Mouse (Mus musculus) kidney, embryonic 15.5 days (tissue): ENCODE results near the gene Orc1. TPM values are rescaled to one million over a fixed set of nuclear protein-coding genes. Genes with fewer than 3 reads are reported as not detected.

Experiments used
- ATAC-seq: fragments of 200-750 bp; cut with Nextera tagmentation; replicated peaks from 2 replicates; pipeline ENCODE4 v1.8.0; 2017; ENCODE audit warnings: moderate TSS enrichment; ENCODE audit not compliant: low FRiP score
- H3K27ac ChIP-seq: fragments of 300-500 bp; sonication (generic); 2 replicates; pipeline ENCODE4 v1.5.1; 2015; ENCODE audit warnings: mild to moderate bottlenecking, inconsistent platforms
- H3K27me3 ChIP-seq: fragments of 300-500 bp; sonication (generic); 2 replicates; pipeline ENCODE4 v1.6.1; 2015; ENCODE audit warnings: inconsistent platforms
- H3K36me3 ChIP-seq: fragments of 300-500 bp; sonication (generic); 2 replicates; pipeline ENCODE4 v1.6.1; 2015; ENCODE audit warnings: inconsistent platforms
- H3K4me1 ChIP-seq: fragments of 300-500 bp; sonication (generic); 2 replicates; pipeline ENCODE4 v1.6.1; 2015; ENCODE audit warnings: inconsistent platforms
- H3K4me2 ChIP-seq: fragments of 300-500 bp; sonication (generic); 2 replicates; pipeline ENCODE4 v1.6.1; 2015; ENCODE audit warnings: moderate library complexity, mild to moderate bottlenecking, inconsistent platforms
- H3K4me3 ChIP-seq: fragments of 300-500 bp; sonication (generic); replicated peaks from 2 replicates; pipeline ENCODE4 v1.5.1; 2015; ENCODE audit warnings: mild to moderate bottlenecking, inconsistent platforms
- H3K9ac ChIP-seq: fragments of 300-500 bp; sonication (generic); 2 replicates; pipeline ENCODE4 v1.6.1; 2015; ENCODE audit warnings: mild to moderate bottlenecking, inconsistent platforms
- H3K9me3 ChIP-seq: fragments of 300-500 bp; sonication (generic); replicated peaks from 2 replicates; pipeline ENCODE4 v1.6.1; 2016; ENCODE audit warnings: inconsistent platforms
- WGBS: fragments of 180-500 bp; shearing (Covaris S2); methylation state at CpG from one replicate; pipeline ENCODE4 v1.1.7; 2015; ENCODE audit warnings: mixed read lengths; 5-methylcytosine and 5-hydroxymethylcytosine counted together
- polyA plus RNA-seq: library from polyadenylated mRNA; unstranded; fragments of >200 nt; fragmentation: Nextera tagmentation; extraction: Ambion mirVana; gene quantifications from 2 replicates; pipeline ENCODE4 v1.2.1, GENCODE M21; 2015

Orc1 gene
- polyA plus RNA-seq, 1 experiment from 2014 or later = 10.7 TPM

GRCm38 (mm10) chr4:108638752-108639151 lies 59.5 kb downstream of the Orc1 start:
- Histone ChIP-seq H3K9me3 (no peaks in the 10 kb centered on the region), H3K4me2 (no peak overlapping the region), H3K4me1 (no peaks in the 10 kb centered on the region), H3K27me3 (no peaks in the 10 kb centered on the region), H3K36me3 (peaks cover 83% of the 10 kb centered on the region), H3K4me3 (no peak overlapping the region), H3K9ac (no peak overlapping the region), H3K27ac (no peak overlapping the region)
- WGBS = 75% methylated on average over 5 of the region's 5 CpGs
- no peak for ATAC-seq

- WGBS = 69% methylated on average over 2 of the region's 2 CpGs
- no peak for ATAC-seq
Observed at GRCm38 (mm10) chr4:108664407-108664806, 85.2 kb downstream of the Orc1 start.

More at GRCm38 (mm10) chr4:108664407-108664806, 85.2 kb downstream of the Orc1 start:
- no peak overlapping the region for H3K4me3 ChIP-seq
- no peaks in the 10 kb centered on the region for H3K27me3 ChIP-seq
- no peaks in the 10 kb centered on the region for H3K4me1 ChIP-seq
- H3K9me3 ChIP-seq = no peaks in the 10 kb centered on the region
- H3K27ac ChIP-seq = no peak overlapping the region
- peaks cover 25% of the 10 kb centered on the region for H3K36me3 ChIP-seq
- H3K4me2 ChIP-seq = no peak overlapping the region
- no peak overlapping the region for H3K9ac ChIP-seq

Other genes starting within 250 kb of the Orc1 start
- gene Shisal2a, start 196.1 kb upstream of the Orc1 start, polyA plus RNA-seq = 1.0 and 1.7 TPM in 2 replicates
- 62.3 and 69.4 TPM in 2 replicates for gene Gpx7, start 172.5 kb upstream of the Orc1 start, polyA plus RNA-seq
- 70.3 and 74.0 TPM in 2 replicates for gene Tut4, start 120.0 kb upstream of the Orc1 start, polyA plus RNA-seq
- gene Prpf38a, start 87 bp upstream of the Orc1 start, polyA plus RNA-seq = 87.8 and 88.8 TPM in 2 replicates
- gene Cc2d1b, start 40.5 kb downstream of the Orc1 start, polyA plus RNA-seq = 29.2 and 32.3 TPM in 2 replicates
- 1.2 and 1.4 TPM in 2 replicates for gene 3110021N24Rik, start 140.2 kb downstream of the Orc1 start, polyA plus RNA-seq
- 4.7 and 6.1 TPM in 2 replicates for gene Zfyve9, start 201.4 kb downstream of the Orc1 start, polyA plus RNA-seq